Mouse (Mus musculus): ENCODE data around the gene 6430531B16Rik.

DNA sequence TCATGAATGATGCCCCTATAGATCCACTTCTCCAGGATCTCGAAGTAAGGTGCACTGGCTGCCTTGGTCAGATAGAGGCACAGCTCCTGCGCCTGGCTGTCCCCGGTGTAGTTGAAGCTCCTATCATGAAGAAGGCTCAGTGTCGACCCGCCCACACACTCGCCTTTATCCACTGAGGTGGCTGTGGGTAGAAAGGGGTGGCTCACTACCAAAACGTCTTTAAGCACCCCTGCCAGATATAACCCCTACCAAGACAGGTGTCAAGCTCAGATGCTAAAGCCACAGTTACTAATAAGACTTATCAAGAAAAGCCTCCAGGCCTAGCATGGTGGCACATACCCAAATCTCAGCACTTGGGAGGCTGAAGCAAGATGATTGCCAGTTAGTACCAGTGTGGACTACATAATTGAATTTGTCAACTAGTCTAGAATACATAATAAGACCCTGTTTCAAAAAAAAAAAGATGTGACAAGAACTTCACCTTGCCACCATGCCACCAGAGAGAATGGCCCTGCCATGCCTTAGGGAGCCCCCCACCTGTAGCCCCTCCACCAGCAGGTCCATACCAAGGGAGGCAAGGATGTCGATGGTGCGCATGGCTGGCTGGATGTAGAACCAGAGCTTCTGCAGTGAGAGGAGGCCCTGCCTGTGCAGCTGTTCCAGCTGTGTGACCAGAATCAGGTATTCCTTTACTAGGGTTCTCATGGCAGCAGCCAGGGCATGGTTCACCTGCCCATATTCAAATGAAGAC is 28.5 kb upstream of the 6430531B16Rik start:
- TF ChIP-seq CTCF (conservative IDR thresholded peaks at IDR 0.05; ENCODE audit: low read length): no peak
- TF ChIP-seq NANOG (IDR thresholded peaks at IDR 0.05; ENCODE audit: borderline replicate concordance, low read length): no peak
- no peak for TF ChIP-seq POU5F1 (IDR thresholded peaks at IDR 0.05; ENCODE audit: borderline replicate concordance, low read length)
